Mouse (Mus musculus): Measurements from ENCODE around the gene Ddx39. TPM values are rescaled to one million over a fixed set of nuclear protein-coding genes. Genes with fewer than 3 reads are reported as not detected.
A peak's percentile ranks its signal among the peaks of the same experiment; 100 is the strongest.

Ddx39 gene
- polyA plus RNA-seq, 1 experiment from 2014 or later: 154 TPM

GRCm38 (mm10) chr8:83714676-83715030 is 324 bp upstream of the Ddx39 start:
- Histone ChIP-seq H3K9ac (ENCODE audit: low read length) (peak overlapping the region; percentile 57; the same call in 1 of the 2 replicates), H3K36me3 (ENCODE audit: control insufficient read depth, insufficient read depth, low read length) (no peaks in the 10 kb centered on the region), H3K4me3 (replicated peaks; ENCODE audit: low read length) (peak overlapping the region; percentile 94), H3K27me3 (ENCODE audit: control insufficient read depth, insufficient read depth, low read length) (no peaks in the 10 kb centered on the region), H3K4me1 (ENCODE audit: control insufficient read depth, insufficient read depth, low read length) (peaks cover 17% of the 10 kb centered on the region), H3K4me2 (ENCODE audit: low read depth, low read length) (peak overlapping the region; percentile 55), H3K27ac (ENCODE audit: low read length) (no peak overlapping the region), H3K9me3 (replicated peaks; ENCODE audit: control insufficient read depth, low read length) (no peaks in the 10 kb centered on the region)
- 15% methylated on average over 8 of the region's 8 CpGs for WGBS
- ATAC-seq (ENCODE audit: insufficient read depth, low FRiP score): no peak; the same call in 1 of the 2 replicates

GRCm38 (mm10) chr8:83715771-83716170 is 794 bp downstream of the Ddx39 start:
- H3K9ac ChIP-seq (ENCODE audit: low read length): peak overlapping the region; percentile 92
- peaks cover 17% of the 10 kb centered on the region for H3K4me1 ChIP-seq (ENCODE audit: control insufficient read depth, insufficient read depth, low read length)
- no peaks in the 10 kb centered on the region for H3K27me3 ChIP-seq (ENCODE audit: control insufficient read depth, insufficient read depth, low read length)
- peak overlapping the region; percentile 56 for H3K4me2 ChIP-seq (ENCODE audit: low read depth, low read length)
- 0 out of 2 replicates have a peak, but pooled peaks cover 6% of the 10 kb centered on the region for H3K36me3 ChIP-seq (ENCODE audit: control insufficient read depth, insufficient read depth, low read length)
- no peak for ATAC-seq (ENCODE audit: insufficient read depth, low FRiP score)
- H3K9me3 ChIP-seq (replicated peaks; ENCODE audit: control insufficient read depth, low read length): no peaks in the 10 kb centered on the region
- H3K27ac ChIP-seq (ENCODE audit: low read length): peak overlapping the region; percentile 96; the same call in 1 of the 2 replicates
- H3K4me3 ChIP-seq (replicated peaks; ENCODE audit: low read length): peak overlapping the region; percentile 94
- under 1% methylated on average over 17 of the region's 17 CpGs for WGBS

- H3K4me1 ChIP-seq (ENCODE audit: control insufficient read depth, insufficient read depth, low read length): peaks cover 17% of the 10 kb centered on the region
- H3K27ac ChIP-seq (ENCODE audit: low read length): peak overlapping the region; percentile 51
- H3K27me3 ChIP-seq (ENCODE audit: control insufficient read depth, insufficient read depth, low read length): no peaks in the 10 kb centered on the region
- no peaks in the 10 kb centered on the region for H3K9me3 ChIP-seq (replicated peaks; ENCODE audit: control insufficient read depth, low read length)
- peak overlapping the region; percentile 94 for H3K4me3 ChIP-seq (replicated peaks; ENCODE audit: low read length)
- peak overlapping the region; percentile 92 for H3K9ac ChIP-seq (ENCODE audit: low read length)
- peaks cover 13% of the 10 kb centered on the region for H3K36me3 ChIP-seq (ENCODE audit: control insufficient read depth, insufficient read depth, low read length)
- no peak for ATAC-seq (ENCODE audit: insufficient read depth, low FRiP score)
- 58% methylated on average over 2 of the region's 2 CpGs for WGBS
- peak overlapping the region; percentile 56 for H3K4me2 ChIP-seq (ENCODE audit: low read depth, low read length)
Measured at GRCm38 (mm10) chr8:83716563-83716962, 1.6 kb downstream of the Ddx39 start.

- H3K27ac ChIP-seq (ENCODE audit: low read length): no peak overlapping the region
- H3K4me3 ChIP-seq (replicated peaks; ENCODE audit: low read length): no peak overlapping the region
- no peaks in the 10 kb centered on the region for H3K27me3 ChIP-seq (ENCODE audit: control insufficient read depth, insufficient read depth, low read length)
- H3K4me1 ChIP-seq (ENCODE audit: control insufficient read depth, insufficient read depth, low read length): peaks cover 17% of the 10 kb centered on the region
- 78% methylated on average over 2 of the region's 2 CpGs for WGBS
- no peak for ATAC-seq (ENCODE audit: insufficient read depth, low FRiP score)
- no peaks in the 10 kb centered on the region for H3K9me3 ChIP-seq (replicated peaks; ENCODE audit: control insufficient read depth, low read length)
- no peak overlapping the region for H3K9ac ChIP-seq (ENCODE audit: low read length)
- no peak overlapping the region for H3K4me2 ChIP-seq (ENCODE audit: low read depth, low read length)
- H3K36me3 ChIP-seq (ENCODE audit: control insufficient read depth, insufficient read depth, low read length): peaks cover 20% of the 10 kb centered on the region
Measured at GRCm38 (mm10) chr8:83719048-83719447, 4.1 kb downstream of the Ddx39 start.

GRCm38 (mm10) chr8:83719693-83720092 is 4.7 kb downstream of the Ddx39 start:
- Histone ChIP-seq H3K36me3 (ENCODE audit: control insufficient read depth, insufficient read depth, low read length) (peaks cover 20% of the 10 kb centered on the region), H3K4me2 (ENCODE audit: low read depth, low read length) (no peak overlapping the region), H3K27ac (ENCODE audit: low read length) (no peak overlapping the region), H3K4me1 (ENCODE audit: control insufficient read depth, insufficient read depth, low read length) (peaks cover 17% of the 10 kb centered on the region), H3K9ac (ENCODE audit: low read length) (no peak overlapping the region), H3K9me3 (replicated peaks; ENCODE audit: control insufficient read depth, low read length) (no peaks in the 10 kb centered on the region), H3K4me3 (replicated peaks; ENCODE audit: low read length) (no peak overlapping the region), H3K27me3 (ENCODE audit: control insufficient read depth, insufficient read depth, low read length) (no peaks in the 10 kb centered on the region)
- WGBS: 94% methylated on average over 2 of the region's 2 CpGs
- ATAC-seq (ENCODE audit: insufficient read depth, low FRiP score): no peak

- WGBS: 87% methylated on average over 25 of the region's 25 CpGs
- no peak overlapping the region for H3K9ac ChIP-seq (ENCODE audit: low read length)
- H3K9me3 ChIP-seq (replicated peaks; ENCODE audit: control insufficient read depth, low read length): no peaks in the 10 kb centered on the region
- H3K4me2 ChIP-seq (ENCODE audit: low read depth, low read length): no peak overlapping the region
- peaks cover 12% of the 10 kb centered on the region for H3K4me1 ChIP-seq (ENCODE audit: control insufficient read depth, insufficient read depth, low read length)
- H3K27me3 ChIP-seq (ENCODE audit: control insufficient read depth, insufficient read depth, low read length): no peaks in the 10 kb centered on the region
- no peak for ATAC-seq (ENCODE audit: insufficient read depth, low FRiP score)
- no peak overlapping the region for H3K27ac ChIP-seq (ENCODE audit: low read length)
- H3K4me3 ChIP-seq (replicated peaks; ENCODE audit: low read length): no peak overlapping the region
- peaks cover 26% of the 10 kb centered on the region for H3K36me3 ChIP-seq (ENCODE audit: control insufficient read depth, insufficient read depth, low read length)
Measured at GRCm38 (mm10) chr8:83721405-83722025, 6.5 kb downstream of the Ddx39 start.

GRCm38 (mm10) chr8:83722631-83723030 is 7.7 kb downstream of the Ddx39 start:
- Histone ChIP-seq H3K9ac (ENCODE audit: low read length) (no peak overlapping the region), H3K4me1 (ENCODE audit: control insufficient read depth, insufficient read depth, low read length) (0 out of 2 replicates have a peak, but pooled peaks cover 3% of the 10 kb centered on the region), H3K27me3 (ENCODE audit: control insufficient read depth, insufficient read depth, low read length) (no peaks in the 10 kb centered on the region), H3K36me3 (ENCODE audit: control insufficient read depth, insufficient read depth, low read length) (peaks cover 26% of the 10 kb centered on the region), H3K4me2 (ENCODE audit: low read depth, low read length) (no peak overlapping the region), H3K9me3 (replicated peaks; ENCODE audit: control insufficient read depth, low read length) (no peaks in the 10 kb centered on the region), H3K4me3 (replicated peaks; ENCODE audit: low read length) (no peak overlapping the region), H3K27ac (ENCODE audit: low read length) (no peak overlapping the region)
- WGBS: 89% methylated on average over 12 of the region's 12 CpGs
- no peak for ATAC-seq (ENCODE audit: insufficient read depth, low FRiP score)

GRCm38 (mm10) chr8:83723447-83724083 is 8.6 kb downstream of the Ddx39 start:
- Histone ChIP-seq H3K9me3 (replicated peaks; ENCODE audit: control insufficient read depth, low read length) (no peaks in the 10 kb centered on the region), H3K9ac (ENCODE audit: low read length) (no peak overlapping the region), H3K4me3 (replicated peaks; ENCODE audit: low read length) (no peak overlapping the region), H3K27me3 (ENCODE audit: control insufficient read depth, insufficient read depth, low read length) (no peaks in the 10 kb centered on the region), H3K27ac (ENCODE audit: low read length) (no peak overlapping the region), H3K4me2 (ENCODE audit: low read depth, low read length) (no peak overlapping the region), H3K36me3 (ENCODE audit: control insufficient read depth, insufficient read depth, low read length) (peaks cover 26% of the 10 kb centered on the region), H3K4me1 (ENCODE audit: control insufficient read depth, insufficient read depth, low read length) (no peaks in the 10 kb centered on the region)
- no peak for ATAC-seq (ENCODE audit: insufficient read depth, low FRiP score)
- 79% methylated on average over 11 of the region's 11 CpGs for WGBS

GRCm38 (mm10) chr8:83724697-83725482 is 9.9 kb downstream of the Ddx39 start:
- H3K4me1 ChIP-seq (ENCODE audit: control insufficient read depth, insufficient read depth, low read length): no peaks in the 10 kb centered on the region
- no peaks in the 10 kb centered on the region for H3K9me3 ChIP-seq (replicated peaks; ENCODE audit: control insufficient read depth, low read length)
- 42% methylated on average over 15 of the region's 15 CpGs for whole genome bisulfite sequencing
- no peak overlapping the region for H3K4me3 ChIP-seq (replicated peaks; ENCODE audit: low read length)
- peak; percentile 68 for ATAC-seq (ENCODE audit: insufficient read depth, low FRiP score)
- no peaks in the 10 kb centered on the region for H3K27me3 ChIP-seq (ENCODE audit: control insufficient read depth, insufficient read depth, low read length)
- H3K27ac ChIP-seq (ENCODE audit: low read length): no peak overlapping the region
- H3K36me3 ChIP-seq (ENCODE audit: control insufficient read depth, insufficient read depth, low read length): peaks cover 29% of the 10 kb centered on the region
- no peak overlapping the region for H3K9ac ChIP-seq (ENCODE audit: low read length)
- no peak overlapping the region for H3K4me2 ChIP-seq (ENCODE audit: low read depth, low read length)
